Mouse (Mus musculus) small intestine, adult 2 months (tissue): ENCODE data around the gene Nlrp4c.
"Not testable (repeated sequence)": the region's sequence is repeated elsewhere in the genome, so short reads cannot be mapped to it uniquely, and the experiment has no call there.

Experiments used
- CTCF ChIP-seq: fragments of 200-500 bp; IDR thresholded peaks from 2 replicates; pipeline ENCODE4 v1.5.1; 2012; ENCODE audit warnings: low read depth, mild to moderate bottlenecking, control low read depth, inconsistent platforms, low read length, moderate library complexity, mixed read lengths; ENCODE audit not compliant: insufficient replicate concordance, insufficient read length; ENCODE audit errors: extremely low read depth
- POLR2A ChIP-seq: fragments of 200-500 bp; IDR thresholded peaks from 2 replicates; pipeline ENCODE4 v1.6.1; 2012; ENCODE audit warnings: low read depth, mild to moderate bottlenecking, control low read depth, inconsistent platforms, low read length, moderate library complexity

DNA sequence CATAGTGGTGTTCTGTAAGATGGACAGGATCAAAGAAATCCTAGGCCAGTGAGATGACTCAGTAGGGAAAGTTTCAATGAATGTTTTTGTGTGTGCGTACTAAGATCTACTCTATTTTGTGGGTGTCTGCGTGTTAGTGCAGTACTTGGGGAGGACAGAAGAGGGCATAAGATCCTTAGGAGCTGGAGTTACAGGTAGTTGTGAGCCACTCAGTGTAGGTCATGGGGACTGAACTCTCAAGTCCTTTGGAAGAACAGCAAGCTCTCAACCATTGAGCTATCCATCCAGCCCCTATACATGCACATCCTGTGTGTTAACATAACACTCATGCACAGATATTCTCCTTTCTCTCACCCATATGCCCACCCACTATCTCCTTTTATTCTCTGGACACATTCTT, 75.1 kb downstream of the Nlrp4c start:
- not testable (repeated sequence) for TF ChIP-seq POLR2A, CTCF
